Mouse (Mus musculus) frontal cortex, postnatal 14 days (tissue): ENCODE measurements around the gene Sdccag8.

Experiments used
- DNase-seq, 2 experiments: peaks; one replicate each; pipeline ENCODE4 v3.0.0; 2022; ENCODE audit warnings: low spot score in 2 of 2

Sdccag8 gene

GRCm38 (mm10) chr1:176943126-176943525 lies 128.7 kb downstream of the Sdccag8 start:
- no peak for DNase-seq

- DNase-seq = no peak
Observed at GRCm38 (mm10) chr1:176943987-176944386, 129.5 kb downstream of the Sdccag8 start.

- no peak for DNase-seq
Observed at GRCm38 (mm10) chr1:176944458-176945174, 130.2 kb downstream of the Sdccag8 start.

- no peak for DNase-seq
Observed at GRCm38 (mm10) chr1:176945175-176945540, 130.7 kb downstream of the Sdccag8 start.

GRCm38 (mm10) chr1:176946031-176946795 lies 131.8 kb downstream of the Sdccag8 start:
- DNase-seq = no peak

GRCm38 (mm10) chr1:176946796-176947181 lies 132.3 kb downstream of the Sdccag8 start:
- no peak for DNase-seq

- DNase-seq = no peak
Observed at GRCm38 (mm10) chr1:176948861-176949260, 134.4 kb downstream of the Sdccag8 start.

- no peak for DNase-seq
Observed at GRCm38 (mm10) chr1:176949320-176949719, 134.9 kb downstream of the Sdccag8 start.

- DNase-seq = no peak
Observed at GRCm38 (mm10) chr1:176950061-176950460, 135.6 kb downstream of the Sdccag8 start.

- no peak for DNase-seq
Observed at GRCm38 (mm10) chr1:176951836-176952235, 137.4 kb downstream of the Sdccag8 start.

- no peak for DNase-seq
Observed at GRCm38 (mm10) chr1:176958311-176958710, 143.9 kb downstream of the Sdccag8 start.

GRCm38 (mm10) chr1:176961716-176962115 lies 147.3 kb downstream of the Sdccag8 start:
- no peak for DNase-seq

GRCm38 (mm10) chr1:176962894-176963293 lies 148.4 kb downstream of the Sdccag8 start:
- DNase-seq = no peak

- DNase-seq = no peak
Observed at GRCm38 (mm10) chr1:176967299-176967698, 152.8 kb downstream of the Sdccag8 start.

GRCm38 (mm10) chr1:176970635-176971478 lies 156.4 kb downstream of the Sdccag8 start:
- no peak for DNase-seq

GRCm38 (mm10) chr1:176971479-176971797 lies 157.0 kb downstream of the Sdccag8 start:
- DNase-seq = no peak

GRCm38 (mm10) chr1:176973356-176974088 lies 159.1 kb downstream of the Sdccag8 start:
- no peak for DNase-seq

GRCm38 (mm10) chr1:176979235-176979634 lies 164.8 kb downstream of the Sdccag8 start:
- DNase-seq = no peak

- no peak for DNase-seq
Observed at GRCm38 (mm10) chr1:176980140-176980539, 165.7 kb downstream of the Sdccag8 start.

GRCm38 (mm10) chr1:176980801-176981400 lies 166.4 kb downstream of the Sdccag8 start:
- DNase-seq = no peak

- no peak for DNase-seq
Observed at GRCm38 (mm10) chr1:176981511-176981910, 167.1 kb downstream of the Sdccag8 start.
